Mouse (Mus musculus): ENCODE measurements around the gene Pole3.

Gene Pole3

DNA sequence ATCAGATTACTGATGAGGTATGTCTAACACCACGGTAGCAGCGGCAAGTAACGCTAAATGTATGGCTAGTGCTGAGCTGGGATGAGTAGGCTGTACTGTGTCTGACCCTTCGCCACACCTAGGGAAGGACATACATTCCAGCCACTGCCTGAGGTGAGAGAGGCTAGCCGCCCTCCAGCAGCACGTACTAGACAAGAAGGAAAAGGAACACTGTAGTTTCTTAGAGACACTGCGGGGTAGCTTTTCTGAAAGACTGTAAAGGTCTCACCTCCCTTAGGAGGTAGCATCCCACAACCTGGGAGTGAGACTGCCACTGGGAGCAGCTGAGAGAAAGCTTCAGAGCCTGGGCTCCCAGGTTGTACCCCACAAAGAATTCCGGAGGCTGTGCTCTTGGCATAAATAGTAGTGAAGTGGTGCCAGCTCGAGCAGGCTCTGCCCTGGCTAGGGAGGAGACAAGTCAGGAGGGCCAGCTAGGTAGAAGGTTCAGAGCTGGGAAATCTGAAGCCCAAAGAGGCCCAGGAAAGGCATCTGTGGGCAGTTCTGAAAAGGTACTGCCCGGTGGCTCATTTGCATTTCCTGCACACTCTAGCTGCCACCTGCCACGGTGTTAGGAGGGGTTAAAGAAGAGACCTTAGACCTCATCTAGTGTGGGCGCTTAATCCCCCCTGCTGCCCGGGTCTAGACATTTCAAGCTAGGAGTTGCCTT lies 6.3 kb downstream of the Pole3 start:
- DNase-seq, result peak; percentile 84

DNA sequence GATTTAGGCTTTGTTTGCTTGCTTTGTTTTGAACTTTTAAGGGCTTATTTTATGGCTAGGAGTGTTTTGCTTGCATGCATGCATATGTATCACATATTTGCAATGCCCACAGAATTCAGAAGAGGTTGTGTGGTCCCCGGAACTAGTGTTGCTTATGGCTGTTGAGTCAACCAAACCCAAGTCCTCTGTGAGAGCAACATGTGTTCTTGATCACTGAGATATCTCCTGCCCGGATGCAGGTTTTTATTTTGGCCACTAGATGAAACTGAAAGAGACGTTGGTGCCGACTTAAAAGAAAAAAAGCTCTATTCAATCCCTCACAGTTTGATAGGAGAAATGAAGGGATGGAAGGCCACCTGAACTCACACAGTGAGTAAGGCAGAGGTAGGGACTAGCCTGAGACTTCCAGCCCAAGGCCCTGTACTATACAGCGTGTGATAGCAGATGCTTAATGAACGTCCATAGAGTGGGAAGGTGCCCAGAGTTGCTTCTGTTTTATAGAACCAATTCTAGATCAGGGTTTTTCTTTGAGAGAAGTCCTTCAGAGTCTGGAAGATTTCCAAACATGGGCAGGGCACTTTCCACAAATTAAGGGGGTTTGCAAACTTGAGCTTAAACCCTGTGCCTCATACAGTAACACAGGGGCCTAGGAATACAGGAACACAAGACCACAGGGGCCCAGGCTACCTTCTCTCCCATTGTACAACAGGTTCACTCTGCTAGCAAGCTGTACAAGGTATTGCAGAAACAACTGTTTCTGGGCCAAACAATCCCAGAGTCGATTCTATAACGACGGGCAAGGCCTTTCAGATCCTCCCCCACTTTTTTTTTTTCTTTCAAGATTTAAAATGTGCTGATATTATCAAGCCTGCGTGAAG lies 7.1 kb downstream of the Pole3 start:
- no peak for DNase-seq

DNA sequence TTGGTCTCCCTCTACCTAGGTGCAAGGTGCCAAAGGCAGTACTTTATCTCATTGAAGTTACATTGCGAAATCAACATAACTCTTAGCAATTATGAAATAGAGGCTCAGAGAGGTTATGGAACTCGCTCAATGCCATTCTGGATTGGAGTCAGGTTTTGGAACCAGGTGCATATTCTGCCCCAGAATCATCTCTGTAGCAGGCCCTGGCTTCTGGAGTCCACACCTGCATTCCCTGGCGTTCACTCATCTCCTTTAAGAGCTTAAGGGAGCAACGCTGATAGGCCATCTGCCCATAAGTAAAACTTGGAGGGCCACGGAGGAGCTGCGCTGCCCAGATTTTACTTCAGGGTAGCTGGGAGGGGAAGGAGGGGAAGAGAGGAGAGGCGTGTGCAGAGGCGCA lies 7.8 kb downstream of the Pole3 start:
- no peak for DNase-seq

DNA sequence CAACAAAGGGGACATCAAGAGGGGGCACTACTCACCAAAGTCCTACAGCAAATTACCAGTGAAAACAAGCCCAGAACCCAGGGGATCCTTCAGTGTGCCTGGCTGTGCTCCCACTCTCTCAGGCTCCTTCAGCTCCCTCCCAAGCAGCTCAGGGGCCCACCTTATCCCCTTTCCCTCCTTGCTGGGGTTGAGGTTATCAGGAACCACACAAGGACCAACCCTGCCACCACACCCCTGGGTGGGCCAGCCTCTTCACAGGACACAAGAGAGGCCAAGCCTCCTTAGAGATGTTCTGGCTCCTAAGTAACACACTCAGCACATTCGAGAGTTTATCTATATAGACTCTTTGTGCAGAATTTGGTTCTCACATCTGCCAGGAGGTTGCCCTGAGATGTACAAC lies 8.3 kb downstream of the Pole3 start:
- no peak for DNase-seq

DNA sequence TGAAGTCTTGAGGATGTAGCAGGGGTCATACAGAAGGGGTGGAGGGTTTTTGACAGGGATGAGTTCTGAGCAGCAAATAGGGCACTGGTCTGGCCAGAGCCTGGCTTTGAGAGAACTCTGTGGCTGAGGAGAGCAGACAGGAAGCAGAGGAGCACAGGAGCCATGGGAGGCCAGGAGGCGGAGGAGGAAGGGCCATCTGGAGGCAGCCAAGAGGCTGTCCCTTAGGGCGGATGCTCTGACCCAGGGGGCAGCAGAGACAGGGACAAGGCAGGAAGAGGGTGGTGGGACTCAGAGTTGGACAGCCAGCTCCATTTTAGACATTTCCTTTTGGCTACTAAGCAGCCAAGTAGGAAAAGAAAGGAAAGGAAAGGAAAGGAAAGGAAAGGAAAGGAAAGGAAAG lies 8.8 kb downstream of the Pole3 start:
- DNase-seq, result peak; percentile 72

DNA sequence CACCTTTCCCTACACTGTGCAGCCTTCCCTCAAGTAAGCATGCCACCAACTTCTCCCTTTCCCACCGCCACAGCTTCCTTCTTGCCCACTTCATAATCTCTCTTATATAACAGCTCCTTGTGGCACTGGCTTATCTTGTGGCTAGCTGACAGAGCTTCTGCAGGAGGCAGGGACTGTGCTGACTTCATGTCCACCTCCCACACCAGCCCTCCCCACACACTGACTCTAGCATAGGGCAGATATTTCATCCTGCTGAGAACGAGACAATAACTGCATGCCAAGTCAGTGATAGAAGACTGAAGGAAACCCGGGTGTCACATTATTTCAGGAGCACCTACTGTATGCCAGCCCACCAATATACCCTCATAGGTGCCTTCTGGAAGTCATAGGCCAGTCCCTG lies 9.4 kb downstream of the Pole3 start:
- no peak for DNase-seq

DNA sequence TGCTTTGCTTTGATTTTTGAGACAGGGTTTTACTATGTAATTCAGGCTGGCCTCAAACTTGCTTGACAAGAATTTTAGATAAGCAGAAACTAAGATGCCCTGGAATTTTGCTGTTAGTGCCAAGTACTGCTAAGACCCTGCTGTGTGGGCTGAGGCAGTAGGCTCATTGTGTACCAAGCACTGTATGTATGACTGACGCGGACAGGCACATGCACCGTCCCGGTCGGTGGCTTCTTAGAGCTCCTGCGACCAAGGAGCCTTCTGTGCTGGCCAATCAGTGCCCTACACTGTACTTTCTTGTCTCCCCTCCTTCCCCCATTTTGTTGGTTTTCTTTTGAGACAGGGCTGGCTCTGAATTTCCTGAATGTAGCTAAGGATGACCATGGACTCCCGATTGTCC lies 9.9 kb downstream of the Pole3 start:
- DNase-seq, result no peak

DNA sequence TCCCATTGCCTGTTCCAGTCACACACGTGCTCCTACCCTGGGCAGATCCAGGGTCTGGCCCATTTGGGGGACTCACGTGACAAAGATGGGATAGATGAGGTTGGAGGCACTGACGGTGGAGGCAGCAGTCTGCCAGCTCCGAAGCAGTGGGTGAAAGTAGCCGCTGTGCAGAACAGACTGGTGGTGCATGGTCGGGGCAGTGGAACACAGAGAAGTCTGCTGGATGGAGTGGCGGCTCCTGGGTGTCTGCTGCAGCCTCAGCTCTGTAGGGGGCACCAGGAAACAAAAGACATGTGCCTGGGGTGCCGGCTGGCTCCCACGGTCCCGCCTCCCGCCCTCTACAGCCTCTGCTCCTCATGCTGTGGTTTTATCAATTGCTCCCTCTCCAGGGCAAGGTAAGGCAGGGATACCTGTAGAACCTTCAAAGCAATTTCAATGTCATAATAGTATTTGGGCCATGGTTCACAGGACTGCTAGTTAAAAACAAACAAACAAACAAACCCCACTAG lies 10.8 kb downstream of the Pole3 start:
- no peak for DNase-seq

DNA sequence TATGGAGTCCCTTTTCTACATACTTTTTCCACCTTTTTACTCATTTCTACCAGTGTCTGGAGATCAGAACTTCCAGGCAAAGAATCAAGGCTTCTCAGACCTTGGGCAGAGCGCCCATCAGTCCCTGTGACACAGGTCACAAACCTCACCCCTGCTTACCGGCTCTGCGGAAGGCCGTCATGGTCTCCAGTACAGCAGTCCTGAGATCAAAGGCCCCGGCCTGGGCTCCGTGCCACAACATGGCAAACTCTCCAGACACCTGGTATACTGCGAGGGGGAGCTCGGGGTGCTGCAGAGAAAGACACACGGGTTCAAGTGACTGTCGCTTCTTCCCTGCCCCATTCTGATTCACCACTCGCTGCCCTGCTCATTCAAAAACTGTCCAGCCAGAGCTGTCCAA lies 14.9 kb downstream of the Pole3 start:
- peak; percentile 85 for DNase-seq

DNA sequence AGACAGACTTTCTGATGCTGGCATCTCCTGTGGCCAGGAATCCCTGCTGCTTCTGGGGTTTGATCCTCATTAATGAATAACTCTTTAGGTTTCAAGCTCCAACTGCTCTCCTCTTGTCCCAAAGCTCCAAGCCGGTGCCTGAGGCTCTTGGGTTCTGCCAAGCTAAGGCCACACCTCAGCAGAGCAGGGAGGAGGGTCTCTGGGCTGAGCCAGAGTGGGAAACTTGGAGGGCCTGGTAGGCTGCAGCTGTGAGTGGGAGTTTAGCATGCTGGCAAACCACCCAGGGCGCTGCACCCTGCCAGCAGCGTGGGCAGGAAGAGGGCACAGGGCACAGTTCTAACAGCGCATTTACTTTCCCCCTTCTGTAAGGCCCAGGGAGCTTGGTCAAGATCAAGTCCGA lies 16.0 kb downstream of the Pole3 start:
- DNase-seq, result peak; percentile 60

DNA sequence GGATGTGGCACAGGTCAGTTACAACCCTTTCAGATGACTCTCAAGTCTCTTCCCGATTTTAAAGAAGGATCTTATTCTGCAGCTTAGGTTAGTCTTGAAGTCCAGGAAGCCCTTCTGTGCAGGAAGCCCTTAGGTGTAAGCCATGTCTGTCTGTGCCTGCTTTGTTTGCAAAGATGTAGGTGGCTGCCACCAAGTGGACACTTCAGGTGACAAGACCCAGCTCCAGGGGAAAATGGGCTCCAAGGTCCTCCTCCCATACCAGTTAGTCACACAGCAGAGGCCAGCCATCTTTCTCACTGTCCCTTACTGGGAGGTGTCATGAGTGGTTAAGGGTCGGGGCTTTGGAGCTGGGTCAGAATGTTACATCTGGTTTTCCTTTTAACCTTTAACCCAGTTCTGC lies 18.1 kb downstream of the Pole3 start:
- DNase-seq, result peak; percentile 59

DNA sequence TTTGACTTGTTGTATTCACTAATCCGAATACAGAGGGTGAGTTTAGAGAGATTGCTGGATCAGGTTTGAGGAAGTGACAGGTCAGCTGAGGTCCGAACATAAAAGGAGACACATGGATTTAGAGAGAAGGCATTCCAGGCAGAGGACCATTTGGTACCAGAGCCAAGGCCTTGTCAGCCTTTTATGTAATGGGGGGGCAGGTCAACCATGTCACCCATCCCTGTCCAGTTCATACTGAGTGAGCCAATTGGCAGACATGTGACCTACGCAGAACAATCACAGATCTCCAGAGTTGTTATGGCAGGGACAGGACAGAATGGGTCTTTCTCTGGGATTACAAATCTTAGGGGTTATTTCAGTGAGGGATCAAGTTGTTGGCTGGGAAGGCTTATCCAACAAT lies 18.9 kb downstream of the Pole3 start:
- no peak for DNase-seq

DNA sequence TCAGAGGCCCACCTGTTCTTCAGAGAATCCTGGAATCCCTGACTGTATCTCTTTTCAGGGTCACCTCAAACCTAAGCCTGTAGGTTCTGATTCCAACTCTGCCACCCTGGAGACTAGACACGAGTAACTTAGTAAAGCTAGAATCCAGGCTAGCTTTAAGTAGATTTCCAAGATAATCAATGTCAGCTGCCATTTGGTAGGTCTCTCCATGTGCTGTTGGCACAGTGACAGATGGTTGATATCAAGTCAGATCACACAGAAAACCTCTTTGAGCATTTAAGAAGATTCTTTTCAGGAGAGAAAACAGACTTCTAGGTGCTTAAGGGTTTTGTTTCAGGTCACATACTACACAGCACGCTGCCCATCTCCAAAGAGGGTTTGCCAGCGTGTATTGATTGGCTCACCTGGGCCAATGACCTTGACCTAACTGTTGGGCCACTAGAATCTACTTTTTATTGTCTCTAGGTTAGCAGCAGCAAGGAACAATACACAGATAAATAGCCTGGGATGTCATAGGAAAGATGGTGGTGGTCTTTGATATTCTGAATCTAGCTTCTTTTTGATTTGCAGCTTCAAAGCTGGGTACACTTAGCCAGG lies 21.4 kb downstream of the Pole3 start, which contains the start of gene Hdhd3:
Gene Hdhd3, minus strand, starts transcription at position 94 of the 597 bp plus-strand sequence.
- no peak for DNase-seq

DNA sequence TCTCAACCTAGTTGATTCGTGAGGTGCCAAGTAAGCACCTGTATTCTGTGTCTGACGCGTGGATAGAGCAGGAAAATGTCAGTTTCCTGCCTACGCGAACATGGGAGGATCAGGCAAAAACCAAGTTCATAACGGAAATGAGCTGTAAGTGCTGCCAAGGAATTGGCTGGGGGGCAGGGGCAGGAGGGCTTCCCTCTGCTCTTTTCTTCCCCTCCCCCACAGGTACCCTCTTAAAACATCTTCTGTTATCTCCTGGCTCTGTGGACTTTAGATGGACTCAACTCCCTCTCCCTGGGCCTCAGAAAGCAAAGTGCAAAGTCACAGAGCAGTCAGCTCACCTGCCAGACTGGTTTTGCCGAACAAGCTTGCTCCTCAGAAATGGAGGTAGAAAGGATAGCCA lies 21.9 kb downstream of the Pole3 start:
- DNase-seq, result peak; percentile 69

DNA sequence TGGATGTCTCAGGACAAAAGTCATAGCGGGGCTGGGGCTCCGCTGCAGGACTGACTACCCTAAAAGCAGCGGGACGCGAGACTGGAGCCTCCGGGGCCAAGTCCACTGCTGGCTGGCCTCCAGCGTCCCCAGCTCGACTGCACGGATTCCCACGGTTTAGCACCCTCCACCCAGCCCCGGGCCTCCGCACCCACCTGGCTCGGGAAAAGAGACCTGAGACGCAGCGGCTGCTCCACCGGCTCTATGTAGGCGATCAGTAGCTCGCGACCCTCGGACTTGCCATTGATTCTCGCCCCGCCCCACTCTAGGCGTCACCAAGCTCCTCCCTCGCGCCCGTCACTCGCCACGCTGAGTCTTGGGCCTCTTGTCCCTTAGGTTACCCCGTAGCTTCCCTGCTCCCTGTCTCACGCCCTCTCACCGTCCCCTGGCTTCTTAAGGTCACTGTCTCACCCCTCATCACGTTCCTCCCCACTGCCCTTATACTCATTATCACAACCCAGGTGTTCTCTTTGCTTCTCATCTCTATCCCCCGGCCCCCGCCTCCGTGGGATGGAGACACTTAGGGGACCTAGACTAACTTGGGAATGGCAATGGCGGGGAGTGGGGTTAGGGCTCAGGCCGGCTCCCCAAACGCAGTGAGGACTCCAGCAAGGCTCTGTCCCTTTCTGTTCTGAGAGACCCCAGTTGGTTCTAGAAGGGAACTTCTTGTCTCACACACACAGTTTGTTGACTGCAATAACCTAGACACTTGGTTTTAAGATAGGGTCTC lies 22.7 kb downstream of the Pole3 start:
- DNase-seq, result peak; percentile 93

DNA sequence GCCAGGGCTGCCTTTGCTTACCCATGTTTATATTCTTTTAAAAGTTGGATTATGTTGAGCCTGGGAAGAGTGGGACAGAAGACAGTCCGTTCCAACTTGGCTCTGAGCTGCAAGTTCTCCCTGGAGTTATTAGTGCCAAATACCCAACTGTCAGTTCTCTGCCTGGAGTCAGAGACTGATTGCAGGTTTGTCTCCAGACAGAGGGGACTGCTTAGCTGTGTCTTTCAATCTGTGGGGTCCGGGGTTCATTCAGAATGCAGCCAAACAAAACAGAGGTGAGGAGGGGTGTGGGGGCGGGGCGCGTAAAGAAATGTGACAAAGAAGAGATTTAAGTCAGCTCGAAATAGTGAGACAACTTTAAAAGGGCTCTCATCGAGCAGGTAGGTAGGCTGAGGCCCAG lies 23.3 kb downstream of the Pole3 start:
- no peak for DNase-seq

DNA sequence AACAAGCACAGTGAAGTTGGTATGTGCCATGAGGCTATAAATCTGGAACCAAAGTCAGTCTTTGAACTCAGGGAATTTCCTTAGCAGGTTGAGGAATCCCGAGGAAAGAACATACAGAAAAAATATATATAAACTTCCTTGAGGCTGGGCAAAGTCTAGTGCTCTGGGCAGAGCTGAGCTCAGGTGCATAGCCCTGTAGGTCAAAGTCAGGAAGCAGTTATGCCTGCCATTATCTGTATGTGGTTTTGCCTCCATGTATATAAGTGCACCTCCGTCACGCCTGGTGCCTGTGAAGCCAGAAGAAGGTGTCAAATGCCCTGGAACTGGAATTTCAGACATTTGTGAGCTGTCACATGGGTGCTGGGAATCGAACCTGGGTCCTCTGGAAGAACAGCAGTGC lies 24.1 kb downstream of the Pole3 start:
- no peak for DNase-seq

DNA sequence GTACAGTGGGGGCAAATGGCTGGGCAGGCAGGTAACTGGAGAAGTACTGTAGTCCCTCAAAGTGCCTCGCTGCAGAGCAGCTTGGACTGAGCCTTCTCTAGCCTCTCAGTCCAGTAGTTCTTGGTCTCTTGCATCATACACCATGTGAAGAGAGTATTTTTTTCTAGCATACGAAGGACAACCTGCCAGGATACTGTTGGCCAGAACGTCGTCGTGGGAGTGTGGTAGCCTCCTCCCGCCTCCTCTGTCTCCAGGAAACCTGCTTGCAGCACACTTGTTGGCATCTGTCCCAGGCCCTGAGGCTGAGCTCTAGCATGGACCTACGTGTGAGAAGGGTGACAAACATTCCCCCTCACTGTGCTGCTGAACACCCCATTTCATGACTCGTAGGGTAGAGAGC lies 28.1 kb downstream of the Pole3 start:
- peak; percentile 80 for DNase-seq

DNA sequence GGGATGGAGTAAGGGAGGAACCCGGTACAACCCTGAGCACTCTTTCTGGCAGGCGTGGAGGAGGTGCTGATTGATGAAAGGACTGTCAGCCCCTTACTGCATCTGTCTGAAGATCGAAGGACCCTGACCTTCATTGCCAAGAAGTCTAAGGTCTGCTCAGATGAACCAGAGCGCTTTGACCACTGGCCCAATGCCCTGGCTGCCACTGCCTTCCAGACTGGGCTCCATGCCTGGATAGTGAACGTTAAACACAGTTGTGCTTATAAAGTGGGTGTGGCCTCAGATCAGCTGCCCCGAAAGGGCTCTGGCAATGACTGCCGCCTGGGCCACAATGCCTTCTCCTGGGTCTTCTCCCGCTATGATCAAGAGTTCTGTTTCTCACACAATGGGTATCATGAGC lies 28.9 kb downstream of the Pole3 start:
- peak; percentile 89 for DNase-seq

DNA sequence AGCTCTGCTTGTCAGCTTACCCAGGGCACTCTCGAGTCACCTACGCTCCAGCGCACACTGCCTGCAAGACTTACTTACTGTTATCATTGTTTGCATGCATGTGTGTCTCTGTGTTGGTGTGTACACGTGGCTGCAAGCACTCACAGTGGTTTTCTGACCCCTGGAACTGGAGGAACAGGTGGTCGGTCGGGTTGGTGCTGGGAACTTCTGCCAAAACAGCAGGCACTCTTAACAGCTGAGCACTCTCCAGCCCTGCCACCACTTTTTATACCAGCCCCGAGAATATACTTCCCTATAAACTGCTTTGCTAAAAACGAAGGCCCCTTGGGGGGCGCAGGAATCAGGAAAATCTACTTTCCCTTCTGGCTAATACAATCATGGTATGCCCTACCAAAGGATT lies 30.6 kb downstream of the Pole3 start:
- no peak for DNase-seq

DNA sequence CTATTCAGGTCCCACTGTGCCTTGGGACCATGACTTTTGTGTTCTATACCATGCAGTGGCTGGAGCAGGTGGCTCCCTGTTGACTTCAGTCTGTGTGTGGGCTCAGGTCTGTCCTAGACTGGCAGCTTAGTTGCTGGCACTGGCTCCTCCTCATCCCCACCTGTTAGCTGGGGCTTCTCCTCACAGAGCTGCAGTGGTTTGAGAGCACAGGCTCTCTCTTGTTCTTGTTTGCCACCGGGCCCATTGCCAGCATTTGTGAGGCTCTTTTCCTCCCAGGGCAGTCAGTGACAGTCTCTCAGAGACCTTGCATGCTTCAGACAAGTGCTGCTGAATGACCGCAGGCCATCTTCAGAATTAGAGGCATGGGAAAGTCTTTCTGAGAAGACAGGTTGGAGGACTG lies 32.2 kb downstream of the Pole3 start:
- DNase-seq, result no peak

DNA sequence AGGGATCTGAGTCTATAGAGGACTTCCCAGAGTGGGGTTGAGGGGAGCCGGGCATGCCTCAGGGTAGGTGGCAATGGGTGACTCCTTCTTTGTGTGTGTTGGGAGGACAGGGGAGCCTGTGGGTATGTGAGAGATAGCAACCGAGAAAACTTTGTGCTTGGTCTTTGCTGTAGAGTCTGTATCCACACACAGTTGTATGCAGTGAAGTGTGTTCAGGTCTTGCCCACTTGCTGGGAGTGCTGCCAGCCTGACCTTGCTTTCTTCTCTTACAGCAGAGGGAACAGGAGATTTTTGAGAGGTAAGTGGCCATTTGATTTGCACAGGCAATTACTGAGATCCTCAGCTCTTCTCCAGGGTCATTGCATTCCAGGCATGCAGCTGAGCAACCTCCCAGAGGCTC lies 37.0 kb downstream of the Pole3 start:
- DNase-seq, result no peak

DNA sequence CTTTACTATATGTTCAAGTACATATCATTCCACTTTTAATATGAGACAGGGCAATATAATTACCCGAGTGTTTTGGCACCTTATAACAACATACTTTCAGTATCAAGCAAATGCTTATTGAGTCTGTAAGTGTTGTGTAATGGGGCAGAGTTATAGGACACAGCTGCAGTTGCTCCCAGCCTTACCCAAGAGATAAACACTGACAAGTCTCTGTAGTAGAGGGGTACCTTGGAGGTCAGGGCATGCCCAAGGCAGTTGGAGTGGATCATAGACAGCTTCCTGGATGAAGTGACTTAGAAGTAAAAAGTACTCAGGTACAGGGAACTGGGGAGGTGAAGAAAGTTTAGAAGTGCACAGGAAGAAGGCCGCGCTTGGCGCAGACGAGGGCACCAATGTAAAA lies 37.7 kb downstream of the Pole3 start:
- no peak for DNase-seq
